Mouse (Mus musculus) lung, embryonic 14.5 days (tissue): ENCODE results near the gene Foxl2. TPM values are rescaled to one million over a fixed set of nuclear protein-coding genes. Genes with fewer than 3 reads are reported as not detected.

Experiments
- ATAC-seq: fragments of 200-750 bp; cut with Nextera tagmentation; 2 replicates; pipeline ENCODE4 v1.8.0; 2017; ENCODE audit warnings: mild to moderate bottlenecking, moderate TSS enrichment, moderate library complexity; ENCODE audit not compliant: insufficient read depth
- DNase-seq: peaks from one replicate; pipeline ENCODE4 v3.0.0-alpha.2; 2015
- H3K27ac ChIP-seq: fragments of 300-500 bp; sonication (generic); 2 replicates; pipeline ENCODE4 v1.5.1; 2014; ENCODE audit warnings: low read depth, mild to moderate bottlenecking, moderate library complexity
- H3K27me3 ChIP-seq: fragments of 300-500 bp; sonication (generic); 2 replicates; pipeline ENCODE4 v1.6.1; 2014; ENCODE audit warnings: low read length, control low read depth; ENCODE audit not compliant: insufficient read depth
- H3K36me3 ChIP-seq: fragments of 300-500 bp; sonication (generic); 2 replicates; pipeline ENCODE4 v1.6.1; 2014; ENCODE audit warnings: control low read depth; ENCODE audit not compliant: insufficient read depth
- H3K4me1 ChIP-seq: fragments of 300-500 bp; sonication (generic); 2 replicates; pipeline ENCODE4 v1.6.1; 2014; ENCODE audit warnings: antibody characterized with exemption, control low read depth; ENCODE audit not compliant: insufficient read depth
- H3K4me2 ChIP-seq: fragments of 300-500 bp; sonication (generic); 2 replicates; pipeline ENCODE4 v1.6.1; 2014; ENCODE audit warnings: mild to moderate bottlenecking
- H3K4me3 ChIP-seq: fragments of 300-500 bp; sonication (generic); 2 replicates; pipeline ENCODE4 v1.5.1; 2014; ENCODE audit warnings: low read depth, low read length
- H3K9ac ChIP-seq: fragments of 300-500 bp; sonication (generic); 2 replicates; pipeline ENCODE4 v1.6.1; 2014
- H3K9me3 ChIP-seq: fragments of 300-500 bp; sonication (generic); 2 replicates; pipeline ENCODE4 v1.6.1; 2016; ENCODE audit warnings: low read depth, low read length, control low read depth
- CTCF ChIP-seq: IDR thresholded peaks from 2 replicates; pipeline ENCODE4 v1.5.1; 2016; ENCODE audit warnings: antibody characterized with exemption, low read depth
- WGBS: fragments of 180-500 bp; shearing (Covaris S2); extraction: QIAGEN DNeasy Blood & Tissue Kit; methylation state at CpG from one replicate; pipeline ENCODE4 v1.1.7; 2014; 5-methylcytosine and 5-hydroxymethylcytosine counted together
- polyA plus RNA-seq: library from polyadenylated mRNA; unstranded; fragments of >200 nt; fragmentation: Nextera tagmentation; extraction: Ambion mirVana; gene quantifications from 2 replicates; pipeline ENCODE4 v1.2.1, GENCODE M21; 2014

The Foxl2 gene
- polyA plus RNA-seq, 1 experiment from 2014 or later: not detected

- Histone ChIP-seq H3K36me3 (no peaks in the 10 kb centered on the region), H3K9me3 (no peaks in the 10 kb centered on the region), H3K4me1 (no peaks in the 10 kb centered on the region), H3K27me3 (no peaks in the 10 kb centered on the region; the same call in 1 of the 2 replicates), H3K9ac (no peak overlapping the region), H3K27ac (no peak overlapping the region), H3K4me2 (no peak overlapping the region), H3K4me3 (no peak overlapping the region)
- no peak for DNase-seq
- ATAC-seq: no peak
- TF ChIP-seq CTCF: peak; percentile 48
- WGBS: 15% methylated on average over 2 of the region's 2 CpGs
These were observed 15.8 kb upstream of the Foxl2 start for GRCm38 (mm10) chr9:98939290-98939689.

- no peaks in the 10 kb centered on the region for H3K36me3 ChIP-seq
- ATAC-seq (no peak), DNase-seq (peak; percentile 39)
- H3K4me1 ChIP-seq: peaks cover 6% of the 10 kb centered on the region; the same call in 1 of the 2 replicates
- H3K27me3 ChIP-seq: peaks cover 80% of the 10 kb centered on the region
- no peaks in the 10 kb centered on the region for H3K9me3 ChIP-seq
- no peak overlapping the region for H3K9ac ChIP-seq
- under 1% methylated on average over 40 of the region's 40 CpGs for WGBS
- peak overlapping the region; percentile 28; the same call in 1 of the 2 replicates for H3K4me2 ChIP-seq
- TF ChIP-seq CTCF: 0 out of 2 replicates have a peak, but pooled peaks have one; percentile 13
- H3K27ac ChIP-seq: no peak overlapping the region
- H3K4me3 ChIP-seq: no peak overlapping the region
These were observed 2.7 kb upstream of the Foxl2 start for GRCm38 (mm10) chr9:98952171-98953050.

GRCm38 (mm10) chr9:98953291-98953690, 1.8 kb upstream of the Foxl2 start:
- no peak for TF ChIP-seq CTCF
- WGBS: 6% methylated on average over 4 of the region's 4 CpGs
- H3K9ac ChIP-seq: no peak overlapping the region
- DNase-seq (no peak), ATAC-seq (no peak)
- no peak overlapping the region for H3K4me3 ChIP-seq
- H3K27me3 ChIP-seq: peaks cover 88% of the 10 kb centered on the region
- no peaks in the 10 kb centered on the region for H3K36me3 ChIP-seq
- peaks cover 6% of the 10 kb centered on the region; the same call in 1 of the 2 replicates for H3K4me1 ChIP-seq
- H3K4me2 ChIP-seq: no peak overlapping the region
- H3K27ac ChIP-seq: no peak overlapping the region
- H3K9me3 ChIP-seq: no peaks in the 10 kb centered on the region

GRCm38 (mm10) chr9:98953830-98954229, 1.3 kb upstream of the Foxl2 start:
- H3K4me2 ChIP-seq: no peak overlapping the region
- WGBS: 4% methylated on average over 9 of the region's 9 CpGs
- H3K4me1 ChIP-seq: peaks cover 6% of the 10 kb centered on the region; the same call in 1 of the 2 replicates
- no peak overlapping the region for H3K9ac ChIP-seq
- H3K9me3 ChIP-seq: no peaks in the 10 kb centered on the region
- H3K36me3 ChIP-seq: no peaks in the 10 kb centered on the region
- H3K27ac ChIP-seq: no peak overlapping the region
- no peak overlapping the region for H3K4me3 ChIP-seq
- DNase-seq (no peak), ATAC-seq (no peak)
- TF ChIP-seq CTCF: no peak
- peaks cover 93% of the 10 kb centered on the region for H3K27me3 ChIP-seq

- Histone ChIP-seq H3K4me3 (peak overlapping the region; percentile 43), H3K36me3 (no peaks in the 10 kb centered on the region), H3K4me1 (peaks cover 6% of the 10 kb centered on the region; the same call in 1 of the 2 replicates), H3K4me2 (peak overlapping the region; percentile 78), H3K9ac (no peak overlapping the region), H3K27ac (no peak overlapping the region), H3K27me3 (peaks cover 97% of the 10 kb centered on the region), H3K9me3 (no peaks in the 10 kb centered on the region)
- no peak for TF ChIP-seq CTCF
- WGBS: 2% methylated on average over 33 of the region's 33 CpGs
- DNase-seq: no peak
- no peak for ATAC-seq
These were observed 541 bp upstream of the Foxl2 start for GRCm38 (mm10) chr9:98954391-98955102.

GRCm38 (mm10) chr9:98955716-98956224, 682 bp downstream of the Foxl2 start:
- peak overlapping the region; percentile 43 for H3K4me3 ChIP-seq
- H3K4me1 ChIP-seq: peaks cover 6% of the 10 kb centered on the region; the same call in 1 of the 2 replicates
- peak; percentile 27 for TF ChIP-seq CTCF
- peak overlapping the region; percentile 78 for H3K4me2 ChIP-seq
- WGBS: under 1% methylated on average over 60 of the region's 60 CpGs
- ATAC-seq: peak; percentile 23
- peak; percentile 41 for DNase-seq
- no peak overlapping the region for H3K27ac ChIP-seq
- peaks cover 98% of the 10 kb centered on the region for H3K27me3 ChIP-seq
- no peak overlapping the region; the same call in 1 of the 2 replicates for H3K9ac ChIP-seq
- no peaks in the 10 kb centered on the region for H3K9me3 ChIP-seq
- H3K36me3 ChIP-seq: no peaks in the 10 kb centered on the region
